Mouse (Mus musculus): ENCODE results near the gene Tbc1d24. TPM values are rescaled to one million over a fixed set of nuclear protein-coding genes. Genes with fewer than 3 reads are reported as not detected.
A peak's percentile ranks its signal among the peaks of the same experiment; 100 is the strongest.

Gene Tbc1d24
- 10 to 100 TPM; 71.1 to 72.5 TPM for total RNA-seq (2021)
- long read RNA-seq, experiment 1, partial matches to known transcripts = 0 of 13 reads
- long read RNA-seq, experiment 1, other reads (novel, unspliced or antisense) = 13 of 13 reads
- long read RNA-seq, experiment 2, partial matches to known transcripts = 0 of 8 reads
- long read RNA-seq, experiment 2, other reads (novel, unspliced or antisense) = 8 of 8 reads

GRCm38 (mm10) chr17:24205284-24205888, at the start of gene Tbc1d24:
Gene Tbc1d24, minus strand, starts transcription at chr17:24205562.
- intact Hi-C loops (cut with DNase I) = loop anchor here (5.0 kb wide), 1 partner anchor 38 kb away; the partner anchor contains the start of gene Atp6v0c
- DNase-seq (ENCODE audit: low spot score in 2 of 2) = peak; percentile 94 to 96

- intact Hi-C loops (cut with DNase I) = no loop called here
- DNase-seq (ENCODE audit: low spot score in 2 of 2) = no peak
Measured at GRCm38 (mm10) chr17:24252329-24252728, 47.0 kb upstream of the Tbc1d24 start.

GRCm38 (mm10) chr17:24251320-24252069, 46.1 kb upstream of the Tbc1d24 start, which contains the start of gene Ccnf:
Gene Ccnf, minus strand, starts transcription at chr17:24251484.
- intact Hi-C loops (cut with DNase I) = no loop called here
- peak; percentile 97 to 98 for DNase-seq (ENCODE audit: low spot score in 2 of 2)

- intact Hi-C loops (cut with DNase I) = no loop called here
- DNase-seq (ENCODE audit: low spot score in 2 of 2) = no peak
Measured at GRCm38 (mm10) chr17:24250988-24251319, 45.6 kb upstream of the Tbc1d24 start.

GRCm38 (mm10) chr17:24248641-24249040, 43.3 kb upstream of the Tbc1d24 start:
- no peak for DNase-seq (ENCODE audit: low spot score in 2 of 2)
- intact Hi-C loops (cut with DNase I) = no loop called here

GRCm38 (mm10) chr17:24244061-24244460, 38.7 kb upstream of the Tbc1d24 start:
- no peak for DNase-seq (ENCODE audit: low spot score in 2 of 2)

GRCm38 (mm10) chr17:24243311-24243969, 38.1 kb upstream of the Tbc1d24 start:
- DNase-seq (ENCODE audit: low spot score in 2 of 2) = peak; percentile 39 to 62
- intact Hi-C loops (cut with DNase I) = no loop called here

More at GRCm38 (mm10) chr17:24244061-24244460, 38.7 kb upstream of the Tbc1d24 start:
- intact Hi-C loops (cut with DNase I) = no loop called here

- no peak for DNase-seq (ENCODE audit: low spot score in 2 of 2)
- intact Hi-C loops (cut with DNase I) = no loop called here
Measured at GRCm38 (mm10) chr17:24236921-24237320, 31.6 kb upstream of the Tbc1d24 start.

GRCm38 (mm10) chr17:24236479-24236878, 31.1 kb upstream of the Tbc1d24 start:
- DNase-seq (ENCODE audit: low spot score in 2 of 2) = no peak
- intact Hi-C loops (cut with DNase I) = no loop called here

GRCm38 (mm10) chr17:24227941-24228340, 22.6 kb upstream of the Tbc1d24 start:
- DNase-seq (ENCODE audit: low spot score in 2 of 2) = no peak
- intact Hi-C loops (cut with DNase I) = no loop called here

GRCm38 (mm10) chr17:24226721-24227120, 21.4 kb upstream of the Tbc1d24 start:
- intact Hi-C loops (cut with DNase I) = no loop called here
- DNase-seq (ENCODE audit: low spot score in 2 of 2) = no peak

GRCm38 (mm10) chr17:24225851-24226250, 20.5 kb upstream of the Tbc1d24 start:
- intact Hi-C loops (cut with DNase I) = no loop called here
- DNase-seq (ENCODE audit: low spot score in 2 of 2) = no peak

- intact Hi-C loops (cut with DNase I) = loop anchor here (5.0 kb wide), 1 partner anchor 128 kb away; the partner anchor contains the start of genes Abca17 and Abca3
- no peak for DNase-seq (ENCODE audit: low spot score in 2 of 2)
Measured at GRCm38 (mm10) chr17:24224741-24225140, 19.4 kb upstream of the Tbc1d24 start.

- no peak for DNase-seq (ENCODE audit: low spot score in 2 of 2)
- intact Hi-C loops (cut with DNase I) = loop anchor here (5.0 kb wide), 1 partner anchor 129 kb away; the partner anchor contains the start of genes Abca17 and Abca3
Measured at GRCm38 (mm10) chr17:24223513-24223912, 18.2 kb upstream of the Tbc1d24 start.

GRCm38 (mm10) chr17:24222653-24223052, 17.3 kb upstream of the Tbc1d24 start:
- intact Hi-C loops (cut with DNase I) = loop anchor here (5.0 kb wide), 1 partner anchor 130 kb away; the partner anchor contains the start of genes Abca17 and Abca3
- DNase-seq (ENCODE audit: low spot score in 2 of 2) = no peak

GRCm38 (mm10) chr17:24220435-24221411, 15.4 kb upstream of the Tbc1d24 start, which contains the start of gene Tedc2:
Gene Tedc2, minus strand, starts transcription at chr17:24220851.
- peak; percentile 92 to 94 for DNase-seq (ENCODE audit: low spot score in 2 of 2)
- intact Hi-C loops (cut with DNase I) = loop anchor here (5.0 kb wide), 1 partner anchor 132 kb away; the partner anchor contains the start of genes Abca17 and Abca3

GRCm38 (mm10) chr17:24216836-24217235, 11.5 kb upstream of the Tbc1d24 start:
- no peak for DNase-seq (ENCODE audit: low spot score in 2 of 2)
- intact Hi-C loops (cut with DNase I) = no loop called here

GRCm38 (mm10) chr17:24213186-24213585, 7.8 kb upstream of the Tbc1d24 start:
- intact Hi-C loops (cut with DNase I) = no loop called here
- DNase-seq (ENCODE audit: low spot score in 2 of 2) = peak in 1 of 2 experiments; percentile 62
